Mouse (Mus musculus): ENCODE data around the gene Slco1a6.
"Not testable (repeated sequence)": the region's sequence is repeated elsewhere in the genome, so short reads cannot be mapped to it uniquely, and the experiment has no call there.

Slco1a6 gene

GRCm38 (mm10) chr6:142208421-142208820, at the start of gene Slco1a6:
TSS of gene Slco1a6 (minus strand) at chr6:142208521.
- DNase-seq (ENCODE audit: low spot score in 2 of 2): no peak

- DNase-seq (ENCODE audit: low spot score in 2 of 2): not testable (repeated sequence)
Observed at GRCm38 (mm10) chr6:142250738-142251307, 42.5 kb upstream of the Slco1a6 start.

GRCm38 (mm10) chr6:142245065-142245464, 36.7 kb upstream of the Slco1a6 start:
- DNase-seq (ENCODE audit: low spot score in 2 of 2): no peak

GRCm38 (mm10) chr6:142239468-142239867, 31.1 kb upstream of the Slco1a6 start:
- no peak for DNase-seq (ENCODE audit: low spot score in 2 of 2)

- no peak for DNase-seq (ENCODE audit: low spot score in 2 of 2)
Observed at GRCm38 (mm10) chr6:142220138-142220537, 11.8 kb upstream of the Slco1a6 start.

- DNase-seq (ENCODE audit: low spot score in 2 of 2): no peak
Observed at GRCm38 (mm10) chr6:142211821-142212220, 3.5 kb upstream of the Slco1a6 start.

GRCm38 (mm10) chr6:142209749-142210148, 1.4 kb upstream of the Slco1a6 start:
- DNase-seq (ENCODE audit: low spot score in 2 of 2): no peak

- DNase-seq (ENCODE audit: low spot score in 2 of 2): no peak
Observed at GRCm38 (mm10) chr6:142200524-142200923, 7.8 kb downstream of the Slco1a6 start.

- no peak for DNase-seq (ENCODE audit: low spot score in 2 of 2)
Observed at GRCm38 (mm10) chr6:142194245-142194644, 14.1 kb downstream of the Slco1a6 start.

- no peak for DNase-seq (ENCODE audit: low spot score in 2 of 2)
Observed at GRCm38 (mm10) chr6:142191962-142192361, 16.4 kb downstream of the Slco1a6 start.

GRCm38 (mm10) chr6:142187426-142187825, 20.9 kb downstream of the Slco1a6 start:
- no peak for DNase-seq (ENCODE audit: low spot score in 2 of 2)

GRCm38 (mm10) chr6:142185868-142186415, 22.4 kb downstream of the Slco1a6 start:
- no peak for DNase-seq (ENCODE audit: low spot score in 2 of 2)

- no peak for DNase-seq (ENCODE audit: low spot score in 2 of 2)
Observed at GRCm38 (mm10) chr6:142163406-142163805, 44.9 kb downstream of the Slco1a6 start.

- no peak for DNase-seq (ENCODE audit: low spot score in 2 of 2)
Observed at GRCm38 (mm10) chr6:142161171-142161570, 47.1 kb downstream of the Slco1a6 start.

- DNase-seq (ENCODE audit: low spot score in 2 of 2): peak in 1 of 2 experiments; percentile 12
Observed at GRCm38 (mm10) chr6:142154081-142154480, 54.2 kb downstream of the Slco1a6 start.

- DNase-seq (ENCODE audit: low spot score in 2 of 2): no peak
Observed at GRCm38 (mm10) chr6:142148371-142148770, 60.0 kb downstream of the Slco1a6 start.

GRCm38 (mm10) chr6:142111667-142112305, 96.5 kb downstream of the Slco1a6 start:
- no peak for DNase-seq (ENCODE audit: low spot score in 2 of 2)

- DNase-seq (ENCODE audit: low spot score in 2 of 2): no peak
Observed at GRCm38 (mm10) chr6:142091126-142091525, 117.2 kb downstream of the Slco1a6 start.

GRCm38 (mm10) chr6:142058281-142058680, 150.0 kb downstream of the Slco1a6 start:
- not testable (repeated sequence) for DNase-seq (ENCODE audit: low spot score in 2 of 2)

GRCm38 (mm10) chr6:142047689-142048088, 160.6 kb downstream of the Slco1a6 start:
- no peak for DNase-seq (ENCODE audit: low spot score in 2 of 2)

GRCm38 (mm10) chr6:142045746-142046145, 162.6 kb downstream of the Slco1a6 start:
- DNase-seq (ENCODE audit: low spot score in 2 of 2): no peak

GRCm38 (mm10) chr6:142041896-142042295, 166.4 kb downstream of the Slco1a6 start:
- no peak for DNase-seq (ENCODE audit: low spot score in 2 of 2)

Measured in urinary bladder, postnatal 36 days (tissue).